Comparison of ENCODE assay signal across 21 mouse cellular contexts in genomic region chr17:30137115-30137514, GRCm38 (mm10).
DNase-seq lines count a peak whose midpoint lies in the region; ATAC-seq and TF ChIP-seq lines count a peak whose summit lies in the region.
"Had no signal": no experiment of that assay in that cellular context is flagged by ENCODE, and none has a peak within 500 bp of the region (broad histone marks: within the 10 kb centered on the region; RNA-seq: fewer than 3 reads in every experiment).

No protein-coding gene starts in this region.

- in situ Hi-C loops in Patski (cut with MboI; ENCODE audit: low pct_unique_long_range_greater_than_20kb), result no loop called here

- H3K9ac ChIP-seq in intestine, postnatal 0 days (ENCODE audit: low read depth, low read length), result no peak overlapping the region
- H3K9ac ChIP-seq in stomach, postnatal 0 days (ENCODE audit: low read length), result no peak overlapping the region
- H3K9ac ChIP-seq: embryonic facial prominence, embryonic 15.5 days; heart, embryonic 12.5 days; hindbrain, embryonic 13.5 days had no signal

- peaks cover 6% of the 10 kb centered on the region; the same call in 1 of the 2 replicates for H3K36me3 ChIP-seq in intestine, postnatal 0 days (ENCODE audit: control insufficient read depth, insufficient read depth)
- no peaks in the 10 kb centered on the region for H3K36me3 ChIP-seq in stomach, postnatal 0 days (ENCODE audit: control insufficient read depth, insufficient read depth, low read length)

- no peak overlapping the region for H3K4me3 ChIP-seq in intestine, postnatal 0 days (ENCODE audit: low read depth, low read length)
- no peak overlapping the region for H3K4me3 ChIP-seq in stomach, postnatal 0 days (ENCODE audit: low read depth, low read length)
- H3K4me3 ChIP-seq: embryonic facial prominence, embryonic 15.5 days; erythroblast, embryonic 14.5 days; forebrain, embryonic 10.5 days; heart, adult 2 months; heart, embryonic 12.5 days; hindbrain, embryonic 13.5 days had no signal

- no peaks in the 10 kb centered on the region for H3K27me3 ChIP-seq in Patski
- H3K27me3 ChIP-seq in intestine, postnatal 0 days (replicated peaks; ENCODE audit: control insufficient read depth, insufficient read depth, low read length), result no peaks in the 10 kb centered on the region
- no peaks in the 10 kb centered on the region for H3K27me3 ChIP-seq in stomach, postnatal 0 days (ENCODE audit: control insufficient read depth, insufficient read depth, low read length)
- H3K27me3 ChIP-seq: embryonic facial prominence, embryonic 15.5 days; heart, embryonic 12.5 days; hindbrain, embryonic 13.5 days had no signal

- H3K4me2 ChIP-seq in intestine, postnatal 0 days (replicated peaks; ENCODE audit: low read depth), result peak overlapping the region; percentile 21
- H3K4me2 ChIP-seq in stomach, postnatal 0 days (replicated peaks; ENCODE audit: low read depth), result no peak overlapping the region
- H3K4me2 ChIP-seq: embryonic facial prominence, embryonic 15.5 days; heart, embryonic 12.5 days; hindbrain, embryonic 13.5 days had no signal

- no peak for TF ChIP-seq EP300 in stomach, postnatal 0 days (optimal IDR thresholded peaks at IDR 0.05)

- intact Hi-C loops in gastrocnemius, postnatal 36 days (cut with DNase I), result no loop called here

- H3K4me1 ChIP-seq in intestine, postnatal 0 days (replicated peaks; ENCODE audit: control insufficient read depth, insufficient read depth, low read length), result peaks cover 17% of the 10 kb centered on the region
- H3K4me1 ChIP-seq in stomach, postnatal 0 days (replicated peaks; ENCODE audit: control insufficient read depth, insufficient read depth), result no peaks in the 10 kb centered on the region

- POLR2A ChIA-PET in Patski (lab: Charles Lee), result no interaction called here

- peak overlapping the region; percentile 30; the same call in 1 of the 2 replicates for H3K27ac ChIP-seq in intestine, postnatal 0 days (ENCODE audit: low read depth, low read length)
- 0 out of 2 replicates have a peak overlapping the region, but pooled peaks have one; percentile 9 for H3K27ac ChIP-seq in stomach, postnatal 0 days (replicated peaks)
- H3K27ac ChIP-seq: embryonic facial prominence, embryonic 15.5 days; forebrain, embryonic 10.5 days; heart, adult 2 months; hindbrain, embryonic 13.5 days; hindbrain, postnatal 0 days had no signal

- no peak for TF ChIP-seq CTCF in Patski (IDR thresholded peaks at IDR 0.05)
- TF ChIP-seq CTCF in intestine, postnatal 0 days (IDR thresholded peaks at IDR 0.05; ENCODE audit: low read depth), result no peak
- TF ChIP-seq CTCF in stomach, postnatal 0 days (IDR thresholded peaks at IDR 0.05; ENCODE audit: low read depth), result no peak

- no peaks in the 10 kb centered on the region for H3K9me3 ChIP-seq in intestine, postnatal 0 days (ENCODE audit: control insufficient read depth)
- H3K9me3 ChIP-seq in stomach, postnatal 0 days (ENCODE audit: control insufficient read depth, low read length), result no peaks in the 10 kb centered on the region
- H3K9me3 ChIP-seq: embryonic facial prominence, embryonic 15.5 days; forebrain, embryonic 10.5 days; heart, embryonic 12.5 days; hindbrain, embryonic 13.5 days had no signal

- 45% methylated on average over 4 of the region's 4 CpGs for WGBS in intestine, postnatal 0 days
- 73% methylated on average over 4 of the region's 4 CpGs for WGBS in stomach, postnatal 0 days

- peak; percentile 26 for DNase-seq in Muller cell, postnatal 12 days (ENCODE audit: inconsistent ontology term)
- DNase-seq in Patski (ENCODE audit: low read depth, low spot score), result no peak
- DNase-seq in stomach, postnatal 0 days (ENCODE audit: low spot score), result no peak
- no peak for DNase-seq in lung, postnatal 14 days
- DNase-seq in gastrocnemius, postnatal 36 days, result no peak
- DNase-seq: adrenal gland, postnatal 10 days; cerebellum, adult 11 months; cerebellum, adult 8-10 months; cerebellum, postnatal 14 days; embryo, embryonic 11 days; gastrocnemius, postnatal 10 days; heart, adult 2 months; heart, postnatal 36 days had no signal

- CTCF ChIA-PET in Patski (lab: Charles Lee), result no interaction called here

- ATAC-seq in Patski, result peak; percentile 29
- ATAC-seq in intestine, postnatal 0 days, result peak; percentile 67
- peak; percentile 25; the same call in 1 of the 2 replicates for ATAC-seq in stomach, postnatal 0 days (ENCODE audit: low FRiP score, low TSS enrichment)
- ATAC-seq: forebrain, embryonic 14.5 days; hindbrain, postnatal 0 days had no signal
